Mouse (Mus musculus) spleen, adult 2 months (tissue): Measurements from ENCODE around the gene Gm45799.

Experiments used
- CTCF ChIP-seq: fragments of 200-500 bp; IDR thresholded peaks from 2 replicates; pipeline ENCODE4 v1.5.1; 2011; ENCODE audit warnings: mild to moderate bottlenecking, inconsistent platforms; ENCODE audit not compliant: insufficient read depth, insufficient read length, insufficient replicate concordance; ENCODE audit errors: extremely low read depth
- POLR2A ChIP-seq: fragments of 200-500 bp; IDR thresholded peaks from 2 replicates; pipeline ENCODE4 v1.6.1; 2011; ENCODE audit warnings: low read depth, low read length, inconsistent platforms

DNA sequence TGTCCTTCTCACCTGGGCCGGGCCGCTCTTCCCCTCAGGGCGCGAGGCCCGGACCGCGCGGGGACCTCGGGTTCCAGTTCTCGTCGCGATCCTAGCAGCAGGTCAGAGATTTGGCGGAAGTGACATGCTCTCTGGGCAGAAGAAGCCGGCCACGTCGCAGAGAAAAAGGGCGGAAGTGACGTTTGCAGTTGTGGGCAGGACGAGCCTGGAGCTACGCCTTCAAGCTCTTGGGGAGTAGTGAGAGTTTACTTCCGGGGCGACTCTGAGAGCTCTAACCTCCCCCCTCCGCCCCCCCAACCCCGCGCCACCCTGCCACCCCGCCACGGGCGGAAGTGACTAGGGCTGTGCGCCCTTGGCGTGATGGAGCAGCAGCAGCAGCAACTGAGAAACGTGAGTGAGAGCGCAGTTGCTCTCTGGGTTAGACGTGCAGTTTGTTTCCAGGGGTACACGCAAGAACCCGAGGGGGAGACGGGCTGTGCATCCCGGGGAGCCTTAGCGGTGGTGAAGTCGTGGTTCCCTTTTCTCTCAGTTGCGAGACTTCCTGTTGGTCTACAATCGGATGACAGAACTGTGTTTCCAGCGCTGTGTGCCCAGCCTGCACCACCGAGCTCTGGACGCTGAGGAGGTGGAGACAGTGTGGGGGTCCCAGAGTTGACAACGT, at the start of gene Gm45799, which contains the start of gene Arfip2:
- peak; percentile 91 for TF ChIP-seq POLR2A
- no peak for TF ChIP-seq CTCF
